Mouse (Mus musculus): ENCODE measurements around the gene Large1. TPM values are rescaled to one million over a fixed set of nuclear protein-coding genes. Genes with fewer than 3 reads are reported as not detected.
"Not testable (repeated sequence)": the region's sequence is repeated elsewhere in the genome, so short reads cannot be mapped to it uniquely, and the experiment has no call there.

Gene Large1
- polyA plus RNA-seq, 1 experiment from 2014 or later, result 1.7 TPM

- no peak for DNase-seq (ENCODE audit: low spot score)
Observed at GRCm38 (mm10) chr8:73302947-73303346, 50.4 kb downstream of the Large1 start.

GRCm38 (mm10) chr8:73295531-73295930 is 57.8 kb downstream of the Large1 start:
- no peak for DNase-seq (ENCODE audit: low spot score)

- no peak for DNase-seq (ENCODE audit: low spot score)
Observed at GRCm38 (mm10) chr8:73293655-73294054, 59.7 kb downstream of the Large1 start.

DNA sequence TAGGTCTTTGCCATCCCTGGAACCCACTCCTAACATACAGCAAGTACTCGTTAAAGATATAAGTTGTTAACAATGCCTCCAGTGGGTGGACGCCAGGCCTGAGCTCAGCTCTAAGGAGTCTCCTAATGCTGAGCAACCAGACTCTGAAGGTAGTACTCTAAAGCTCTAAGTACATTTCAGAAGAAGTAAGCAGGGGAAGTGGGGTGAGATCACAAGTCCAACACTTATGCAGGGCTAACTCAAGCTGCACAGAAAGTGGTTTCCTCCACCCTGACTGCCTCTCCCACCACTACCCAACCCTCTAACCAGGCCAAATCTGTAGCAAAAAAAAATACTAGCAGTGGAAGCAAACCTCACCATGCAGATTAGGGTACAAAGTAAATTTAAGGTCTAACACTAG is 61.7 kb downstream of the Large1 start:
- no peak for DNase-seq (ENCODE audit: low spot score)

DNA sequence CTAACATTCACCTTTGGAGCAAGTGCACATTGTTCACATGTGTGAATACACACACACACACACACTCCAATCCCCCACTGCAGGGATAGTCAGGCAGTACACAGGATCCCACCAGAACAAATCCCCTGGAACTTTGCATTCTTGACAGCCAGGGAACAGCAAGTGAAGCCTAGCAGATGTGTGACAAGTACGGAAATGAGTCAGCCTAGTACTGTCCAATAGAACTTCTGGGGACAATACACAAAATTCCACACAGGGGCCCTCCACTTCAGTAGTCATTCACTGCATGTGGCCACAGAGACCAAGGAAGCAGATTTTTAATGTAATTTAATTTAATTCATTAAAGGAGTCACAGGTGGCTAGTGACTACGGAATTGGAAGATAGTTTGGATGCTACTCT is 62.7 kb downstream of the Large1 start:
- no peak for DNase-seq (ENCODE audit: low spot score)

DNA sequence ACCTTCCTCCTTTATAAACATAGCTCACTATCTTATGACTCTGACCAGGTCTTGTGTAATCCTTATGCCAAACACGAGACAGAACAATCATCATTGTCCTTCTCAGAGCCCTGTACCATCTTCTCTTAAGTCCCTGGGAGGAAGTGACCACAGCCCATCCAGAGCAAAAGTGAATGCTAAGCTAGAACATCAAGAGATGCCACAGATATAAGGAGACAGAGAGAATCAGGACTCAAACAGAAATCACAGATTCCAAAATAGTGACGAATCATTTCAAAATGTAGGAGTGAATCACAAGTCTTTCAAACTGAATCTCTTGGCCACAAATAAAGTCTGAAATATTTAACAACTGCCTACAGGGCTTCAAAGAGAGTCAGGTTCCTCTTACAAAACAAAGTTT is 63.5 kb downstream of the Large1 start:
- DNase-seq (ENCODE audit: low spot score), result no peak

DNA sequence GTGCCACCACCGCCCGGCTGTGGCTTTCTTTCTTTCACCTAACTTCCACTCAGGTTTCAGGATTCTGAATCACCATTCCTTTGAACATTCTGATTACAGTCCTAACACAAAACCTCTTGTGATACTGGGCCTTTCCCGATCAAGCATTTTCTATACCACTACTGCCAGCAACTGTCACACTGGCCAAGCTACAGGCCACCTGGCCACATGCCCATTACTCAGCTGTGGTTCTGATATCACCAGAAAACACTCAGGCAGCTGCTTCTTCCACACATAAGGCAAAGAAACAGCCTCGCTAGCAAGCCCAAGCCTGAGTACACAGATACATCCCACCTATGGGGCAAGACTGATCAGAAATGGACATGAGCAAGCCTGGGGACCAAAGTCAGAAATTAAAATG is 71.3 kb downstream of the Large1 start:
- no peak for DNase-seq (ENCODE audit: low spot score)

GRCm38 (mm10) chr8:73276015-73276414 is 77.3 kb downstream of the Large1 start:
- DNase-seq (ENCODE audit: low spot score), result no peak

- not testable (repeated sequence) for DNase-seq (ENCODE audit: low spot score)
Observed at GRCm38 (mm10) chr8:73275445-73275844, 77.9 kb downstream of the Large1 start.

DNA sequence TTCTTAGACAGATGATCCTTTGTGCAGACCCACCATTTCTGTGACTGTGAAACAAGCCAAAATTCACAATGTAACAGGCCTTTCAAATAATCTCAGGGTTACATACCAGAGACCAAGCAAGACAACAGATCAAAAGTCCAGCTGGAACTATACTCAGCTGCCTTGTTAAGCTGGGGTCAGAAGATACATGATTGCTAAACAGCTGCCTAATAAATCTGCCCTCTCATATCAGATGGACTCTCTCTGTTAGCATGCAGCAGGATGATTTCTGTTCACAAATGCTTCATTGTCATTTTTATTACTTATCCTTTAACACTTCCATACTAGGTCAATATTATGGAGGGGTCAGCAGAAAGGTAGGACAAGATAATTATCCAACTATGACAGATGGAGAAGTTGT is 80.2 kb downstream of the Large1 start:
- no peak for DNase-seq (ENCODE audit: low spot score)

- no peak for DNase-seq (ENCODE audit: low spot score)
Observed at GRCm38 (mm10) chr8:73270991-73271390, 82.3 kb downstream of the Large1 start.

GRCm38 (mm10) chr8:73257981-73258380 is 95.4 kb downstream of the Large1 start:
- DNase-seq (ENCODE audit: low spot score), result no peak

DNA sequence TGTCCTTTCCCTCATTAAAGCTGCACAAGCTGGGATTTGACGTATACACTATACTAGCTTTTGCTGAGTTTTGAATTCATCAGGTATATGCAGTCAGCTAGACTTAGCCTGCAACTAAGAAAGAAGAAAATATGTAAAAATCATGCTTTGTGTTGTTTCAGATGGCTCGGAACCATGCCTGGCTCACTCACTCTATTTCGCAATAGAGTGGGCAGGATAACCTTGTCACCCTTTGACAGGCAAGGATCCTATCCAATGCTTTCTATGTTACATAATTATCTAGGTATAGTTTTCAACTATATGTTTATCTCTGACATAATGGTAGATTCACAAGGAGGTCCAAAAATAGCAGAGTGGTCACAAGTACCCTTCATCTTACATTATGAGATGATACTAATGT is 109.2 kb downstream of the Large1 start:
- no peak for DNase-seq (ENCODE audit: low spot score)

DNA sequence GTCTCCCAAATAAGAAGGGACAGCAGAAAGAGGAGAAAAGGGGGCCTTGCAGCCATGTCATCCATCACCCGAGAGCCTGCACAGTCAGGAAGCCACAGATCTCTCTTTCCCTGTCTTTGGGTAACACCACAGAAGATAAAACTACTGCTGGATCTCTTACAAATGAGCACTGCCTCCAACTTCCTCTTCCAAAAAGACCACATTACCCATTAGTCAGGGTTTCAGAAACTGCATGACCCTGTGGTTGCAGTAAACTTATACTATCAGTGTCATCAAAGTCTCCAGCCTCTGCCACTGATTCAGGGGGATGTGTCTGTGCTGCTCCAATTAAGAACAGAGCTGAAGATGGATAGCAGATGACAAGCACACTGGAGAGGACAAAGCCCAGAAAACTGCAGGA is 111.3 kb downstream of the Large1 start:
- no peak for DNase-seq (ENCODE audit: low spot score)

DNA sequence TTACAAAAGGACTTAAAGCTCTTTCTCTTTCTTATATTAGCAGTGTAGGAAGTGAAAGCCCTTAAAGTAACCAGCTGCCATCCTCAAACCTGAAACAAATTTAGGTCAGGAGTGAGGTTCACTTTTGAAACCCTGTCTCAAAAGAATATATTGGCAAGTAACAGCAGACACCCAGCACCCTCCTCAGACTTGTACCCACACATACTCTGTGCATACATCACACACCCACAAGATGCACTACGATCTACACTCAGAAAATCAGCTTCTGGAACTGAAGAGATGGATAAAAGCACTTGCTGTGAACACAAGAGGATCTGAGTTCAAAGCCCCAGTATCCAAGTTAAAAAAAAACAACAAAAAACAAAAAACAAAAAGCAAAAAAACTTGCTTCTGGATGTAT is 119.1 kb downstream of the Large1 start:
- DNase-seq (ENCODE audit: low spot score), result no peak

DNA sequence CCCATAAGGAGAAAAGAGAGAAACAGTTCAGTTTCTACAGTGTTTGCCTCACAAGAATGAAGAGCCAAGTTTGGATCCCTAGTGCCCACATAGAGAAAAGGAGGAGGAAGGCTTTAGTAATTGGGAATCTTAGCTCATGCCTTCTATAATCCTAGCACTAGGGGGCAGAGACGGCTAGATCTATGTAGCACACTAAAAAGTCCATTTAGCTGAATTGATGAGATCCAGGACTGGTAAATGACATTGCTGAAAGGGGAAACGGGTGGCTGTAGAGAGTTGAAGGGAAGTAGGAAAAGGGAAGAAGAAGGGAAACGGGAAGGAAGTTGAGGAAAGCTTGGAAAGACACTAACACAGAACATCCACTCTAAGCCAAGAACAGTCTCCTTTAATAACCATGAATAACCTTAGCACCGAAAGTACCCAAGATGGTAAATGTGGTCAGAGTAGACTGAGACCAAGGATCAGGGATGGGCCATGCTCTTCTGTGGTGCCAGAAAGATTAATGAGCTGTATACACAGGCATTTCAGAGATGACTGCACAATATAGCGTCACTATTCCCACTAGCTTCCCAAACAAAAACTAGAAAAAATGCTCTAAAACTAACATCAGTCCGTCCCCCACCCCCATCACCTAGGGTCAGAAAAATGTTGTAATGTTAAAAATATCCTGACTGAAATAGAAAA is 119.8 kb downstream of the Large1 start:
- DNase-seq (ENCODE audit: low spot score), result no peak

DNA sequence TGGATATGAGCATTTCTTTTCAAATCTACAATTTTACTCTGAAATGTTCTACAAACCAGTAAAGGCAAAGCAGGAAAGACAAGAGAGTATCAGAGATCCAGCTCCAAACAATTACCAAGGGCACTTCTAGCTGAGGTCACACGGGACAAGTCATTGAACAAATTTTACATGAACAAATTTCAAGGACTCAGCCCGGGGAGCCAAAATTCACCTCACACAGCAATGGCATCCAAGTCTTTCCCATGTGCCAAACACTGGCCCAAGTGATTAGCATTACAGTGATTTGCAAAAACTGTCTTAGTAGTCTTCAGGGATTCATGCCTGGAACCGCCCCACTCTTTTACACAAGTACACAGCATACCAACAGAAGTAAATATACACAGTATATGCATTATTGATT is 126.5 kb downstream of the Large1 start:
- DNase-seq (ENCODE audit: low spot score), result no peak

- DNase-seq (ENCODE audit: low spot score), result no peak
Observed at GRCm38 (mm10) chr8:73225654-73226053, 127.7 kb downstream of the Large1 start.

GRCm38 (mm10) chr8:73219178-73219811 is 134.0 kb downstream of the Large1 start:
- no peak for DNase-seq (ENCODE audit: low spot score)

GRCm38 (mm10) chr8:73206831-73207230 is 146.5 kb downstream of the Large1 start:
- no peak for DNase-seq (ENCODE audit: low spot score)

DNA sequence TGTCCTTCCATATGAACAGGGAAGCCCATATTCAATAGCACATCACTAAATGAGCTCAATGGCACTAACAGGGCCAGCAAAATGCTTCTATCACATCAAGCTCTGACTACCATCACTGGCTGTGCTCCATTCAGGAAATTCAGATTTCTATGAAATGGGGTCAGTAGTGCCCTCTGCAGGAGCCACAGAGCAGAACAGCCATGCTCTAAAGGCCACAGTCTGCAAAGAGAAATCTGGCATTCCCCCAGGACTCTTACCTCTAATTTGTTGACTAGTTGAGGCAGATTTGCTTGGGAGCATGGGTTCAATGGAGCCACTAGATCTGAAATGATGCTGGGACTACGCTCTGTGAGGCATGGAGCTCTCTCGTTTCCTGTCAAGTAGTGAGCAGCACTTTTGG is 151.5 kb downstream of the Large1 start:
- no peak for DNase-seq (ENCODE audit: low spot score)

GRCm38 (mm10) chr8:73197714-73198113 is 155.6 kb downstream of the Large1 start:
- DNase-seq (ENCODE audit: low spot score), result no peak

GRCm38 (mm10) chr8:73188684-73189083 is 164.7 kb downstream of the Large1 start:
- no peak for DNase-seq (ENCODE audit: low spot score)
